Mouse (Mus musculus) megakaryocyte-erythroid progenitor cell, adult 5-6 weeks (primary cell): Measurements from ENCODE around the gene Scn5a. TPM values are rescaled to one million over a fixed set of nuclear protein-coding genes. Genes with fewer than 3 reads are reported as not detected.

Source experiments
- ATAC-seq: replicated peaks from 2 replicates; pipeline ENCODE4 v1.8.0; 2016; ENCODE audit warnings: mild to moderate bottlenecking, inconsistent platforms; ENCODE audit not compliant: severe bottlenecking, poor library complexity, low FRiP score, low TSS enrichment
- total RNA-seq, 2 experiments: library from RNA; stranded (forward) in 1 of 2; stranded (reverse) in 1 of 2; fragments of 200-1000, 215-1000 nt in 1 of 2; fragments of >200 nt in 1 of 2; fragmentation: Nextera tagmentation in 1 of 2; gene quantifications; 2 replicates each; pipeline ENCODE4 v1.2.3; 2014 to 2017

The Scn5a gene
- total RNA-seq, 2 experiments from 2014 or later = not detected

GRCm38 (mm10) chr9:119474717-119475611 lies 103.9 kb downstream of the Scn5a start:
- ATAC-seq = no peak

- no peak for ATAC-seq
Measured at GRCm38 (mm10) chr9:119473608-119474164, 105.1 kb downstream of the Scn5a start.

GRCm38 (mm10) chr9:119473011-119473410 lies 105.8 kb downstream of the Scn5a start:
- ATAC-seq = no peak

- ATAC-seq = no peak
Measured at GRCm38 (mm10) chr9:119472412-119472918, 106.4 kb downstream of the Scn5a start.

- peak; percentile 85 for ATAC-seq
Measured at GRCm38 (mm10) chr9:119469691-119470353, 109.0 kb downstream of the Scn5a start.

- ATAC-seq = peak; percentile 72
Measured at GRCm38 (mm10) chr9:119465595-119465994, 113.2 kb downstream of the Scn5a start.

GRCm38 (mm10) chr9:119465056-119465455 lies 113.8 kb downstream of the Scn5a start:
- no peak for ATAC-seq

GRCm38 (mm10) chr9:119460410-119460809 lies 118.4 kb downstream of the Scn5a start:
- peak; percentile 86 for ATAC-seq

GRCm38 (mm10) chr9:119457122-119457521 lies 121.7 kb downstream of the Scn5a start:
- no peak for ATAC-seq

- no peak for ATAC-seq
Measured at GRCm38 (mm10) chr9:119455967-119456366, 122.8 kb downstream of the Scn5a start.

GRCm38 (mm10) chr9:119445737-119446136 lies 133.1 kb downstream of the Scn5a start:
- 0 out of 2 replicates have a peak, but pooled peaks have one; percentile 36 for ATAC-seq

- peak; percentile 90 for ATAC-seq
Measured at GRCm38 (mm10) chr9:119444738-119445429, 133.9 kb downstream of the Scn5a start, which contains the start of gene Exog. Gene Exog (plus strand): TSS chr9:119444943.

GRCm38 (mm10) chr9:119438498-119439000 lies 140.3 kb downstream of the Scn5a start:
- ATAC-seq = no peak

- ATAC-seq = no peak
Measured at GRCm38 (mm10) chr9:119438065-119438464, 140.8 kb downstream of the Scn5a start.

GRCm38 (mm10) chr9:119435855-119436254 lies 143.0 kb downstream of the Scn5a start:
- ATAC-seq = no peak
